Mouse (Mus musculus) hindlimb bud, embryonic 11.5 days (tissue): ENCODE results near the gene Stn1.

Source experiments
- DNase-seq: peaks from one replicate; pipeline ENCODE4 v3.0.0-alpha.2; 2012; ENCODE audit warnings: low read depth, low spot score; ENCODE audit errors: extremely low spot score

The Stn1 gene

DNA sequence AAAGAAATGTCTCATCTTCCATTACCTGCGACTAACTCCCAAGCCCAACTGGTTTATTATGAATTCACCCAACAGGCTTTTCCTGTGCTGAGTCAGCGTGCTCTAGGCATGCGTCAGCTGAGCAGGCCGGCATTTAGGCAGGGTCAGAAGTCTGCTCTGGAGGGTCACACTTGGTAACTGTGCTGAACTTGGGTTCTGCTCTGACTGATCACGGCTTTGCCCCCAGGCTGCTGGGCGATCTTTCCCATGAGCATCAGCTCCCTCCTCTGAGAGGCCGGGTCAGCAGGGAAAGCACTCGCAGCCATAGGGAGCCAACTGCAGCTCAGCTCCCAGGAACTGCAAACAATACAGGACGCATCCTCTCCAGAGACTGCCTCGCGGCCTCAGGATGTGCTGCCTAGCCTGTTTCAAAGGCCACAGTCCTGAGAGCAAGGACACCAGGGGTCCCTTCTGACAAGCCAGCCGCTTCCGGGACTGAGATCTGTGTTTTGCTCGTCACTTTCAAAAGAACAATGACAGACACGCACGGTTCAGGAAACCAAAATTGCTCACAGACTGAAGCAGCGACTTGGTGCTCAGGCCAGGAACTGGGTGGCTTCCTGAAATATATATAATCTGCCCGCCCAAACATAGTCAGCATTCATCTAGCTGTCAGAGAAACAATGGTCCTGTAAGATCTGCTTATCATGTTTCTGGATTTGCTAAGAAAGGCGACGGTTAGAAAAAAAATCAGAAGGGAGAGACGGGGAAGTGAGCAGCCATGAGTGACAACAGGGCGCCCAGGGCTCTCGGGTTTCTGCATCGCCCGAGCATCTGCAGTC is 26.6 kb downstream of the Stn1 start:
- DNase-seq, result no peak

DNA sequence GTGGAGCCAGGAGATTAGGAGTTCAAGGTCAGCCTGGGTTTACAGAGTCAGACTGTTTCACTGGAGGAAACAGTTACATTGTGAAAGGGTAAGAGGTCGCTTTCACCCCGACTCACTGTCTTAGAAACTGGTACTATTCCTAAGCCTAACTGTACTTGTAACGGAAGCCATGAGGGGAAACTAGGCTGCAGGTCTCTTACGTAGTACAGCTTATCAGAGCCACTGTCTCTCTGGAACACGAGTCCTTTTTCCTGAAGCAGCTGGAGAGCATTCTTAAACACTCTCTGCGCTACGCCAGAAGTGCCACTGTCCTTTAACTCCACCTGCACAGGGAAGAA is 27.2 kb downstream of the Stn1 start:
- DNase-seq, result no peak

- DNase-seq, result no peak
Measured at GRCm38 (mm10) chr19:47508771-47509281, 28.5 kb downstream of the Stn1 start.

GRCm38 (mm10) chr19:47508191-47508590 is 29.1 kb downstream of the Stn1 start:
- no peak for DNase-seq

GRCm38 (mm10) chr19:47507128-47508121 is 29.9 kb downstream of the Stn1 start:
- no peak for DNase-seq

DNA sequence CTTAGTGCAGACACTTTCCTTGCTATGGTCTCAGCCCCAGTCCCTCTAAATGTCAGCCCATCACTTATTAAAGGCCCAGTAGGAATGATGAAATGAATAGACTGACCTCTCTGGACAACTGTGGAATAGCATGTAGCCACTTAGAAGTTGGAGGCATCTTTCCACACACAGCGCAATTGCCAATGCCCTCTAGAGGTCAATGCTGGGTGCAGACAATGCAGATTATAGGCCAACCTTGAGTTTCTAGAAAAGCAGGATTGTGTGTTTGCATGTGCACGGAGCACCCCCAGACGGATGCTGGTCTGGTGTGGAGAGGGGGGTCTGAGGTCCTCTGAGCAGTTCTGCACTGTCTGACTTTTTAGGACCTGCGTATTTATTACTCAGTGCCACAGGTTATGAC is 33.7 kb downstream of the Stn1 start:
- DNase-seq, result no peak

DNA sequence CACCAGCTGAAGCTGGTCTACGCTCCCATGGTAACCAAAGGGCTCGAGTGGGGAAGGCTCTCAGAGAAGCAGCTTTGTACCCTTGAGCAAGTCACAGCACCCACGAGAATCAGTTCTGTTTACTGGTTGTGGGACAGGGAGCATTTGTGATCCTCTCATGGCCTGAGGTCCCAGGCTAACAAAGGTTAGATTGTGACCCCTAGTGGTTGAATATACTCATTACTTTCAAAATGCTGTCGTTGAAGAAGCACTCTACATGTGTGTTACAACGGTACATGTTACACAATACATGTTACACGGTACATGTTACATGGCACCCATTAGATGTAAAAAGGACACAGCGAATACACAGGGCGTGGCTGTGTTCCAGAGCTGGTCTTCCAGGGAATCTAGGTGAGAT is 34.7 kb downstream of the Stn1 start:
- peak; percentile 39 for DNase-seq

- DNase-seq, result no peak
Measured at GRCm38 (mm10) chr19:47500389-47501011, 36.8 kb downstream of the Stn1 start.

DNA sequence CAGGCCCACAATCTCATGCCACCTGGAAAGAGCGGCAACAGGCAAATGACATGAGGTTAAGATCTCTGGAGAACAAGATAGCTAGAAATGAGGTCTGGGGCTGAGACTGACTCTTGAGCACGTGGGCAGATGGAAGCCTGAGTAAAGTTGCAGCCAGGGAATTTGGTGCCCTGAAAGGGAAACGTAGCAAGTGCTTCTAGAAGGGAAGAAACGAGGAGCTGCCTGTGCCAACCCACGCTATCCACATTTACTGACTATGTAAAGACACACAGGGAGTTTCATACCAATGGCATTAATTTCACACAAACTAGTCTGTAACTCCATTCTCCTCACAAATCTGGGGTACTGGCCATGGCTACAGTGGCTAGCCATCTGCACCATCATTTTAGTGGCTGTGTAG is 37.5 kb downstream of the Stn1 start:
- DNase-seq, result no peak

DNA sequence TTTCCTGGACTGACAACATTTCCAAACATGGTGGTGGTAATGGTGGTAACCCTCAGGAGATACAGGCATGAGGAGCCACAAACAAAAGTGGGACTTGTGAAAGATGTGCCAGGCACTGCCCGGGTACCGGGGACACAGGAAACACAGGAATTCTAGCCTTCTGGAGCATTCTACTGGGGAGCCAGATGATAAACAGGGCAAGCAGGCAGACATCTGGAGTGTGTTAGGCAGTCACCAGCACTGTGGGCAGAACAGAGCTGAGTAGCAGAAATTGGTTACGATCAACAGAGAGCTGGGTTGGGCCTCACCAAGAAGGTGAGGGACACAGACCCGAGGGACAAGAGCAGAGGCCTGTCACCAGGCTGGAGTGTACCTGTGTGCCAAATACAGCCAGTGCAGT is 38.4 kb downstream of the Stn1 start:
- no peak for DNase-seq

DNA sequence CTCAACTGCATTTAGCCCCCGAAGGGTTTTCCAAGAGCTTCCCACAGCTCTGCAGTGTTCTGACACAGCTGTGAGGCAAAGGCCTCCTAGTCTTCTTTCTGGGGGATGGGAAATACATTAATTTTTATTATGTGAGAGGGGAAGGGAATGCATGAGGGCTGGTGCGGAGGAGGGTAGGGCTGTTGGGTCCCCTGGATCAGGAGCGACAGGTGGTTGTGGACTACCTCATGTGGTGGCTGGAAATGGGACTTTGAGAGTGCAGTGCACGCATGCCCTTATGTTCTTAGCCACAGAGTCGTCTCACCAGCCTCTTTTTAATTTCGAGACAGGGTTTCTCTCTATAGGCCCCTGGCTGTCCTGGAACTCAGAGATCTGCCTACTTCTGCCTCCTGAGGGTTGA is 39.6 kb downstream of the Stn1 start:
- DNase-seq, result no peak

DNA sequence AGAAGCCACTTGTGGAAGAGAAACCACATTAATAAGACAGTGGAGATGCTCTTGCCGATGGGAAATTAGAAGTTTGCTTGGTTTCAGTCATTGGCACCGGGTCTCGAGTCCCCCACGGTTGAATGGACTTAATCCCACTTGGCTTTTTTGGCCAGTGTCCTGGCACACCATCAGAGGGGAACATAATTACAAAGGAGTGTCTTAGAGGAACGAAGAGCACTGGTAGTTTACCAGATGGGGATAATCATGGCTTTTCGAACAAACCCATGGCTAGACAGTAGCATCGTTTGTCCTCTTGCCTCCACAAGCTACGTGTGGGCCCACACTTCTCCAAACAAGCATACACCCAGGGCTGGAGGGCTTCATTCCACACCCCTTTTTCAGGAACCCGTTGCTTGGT is 40.0 kb downstream of the Stn1 start:
- no peak for DNase-seq

- no peak for DNase-seq
Measured at GRCm38 (mm10) chr19:47493017-47493997, 44.0 kb downstream of the Stn1 start.

- no peak for DNase-seq
Measured at GRCm38 (mm10) chr19:47492422-47492821, 44.9 kb downstream of the Stn1 start.

DNA sequence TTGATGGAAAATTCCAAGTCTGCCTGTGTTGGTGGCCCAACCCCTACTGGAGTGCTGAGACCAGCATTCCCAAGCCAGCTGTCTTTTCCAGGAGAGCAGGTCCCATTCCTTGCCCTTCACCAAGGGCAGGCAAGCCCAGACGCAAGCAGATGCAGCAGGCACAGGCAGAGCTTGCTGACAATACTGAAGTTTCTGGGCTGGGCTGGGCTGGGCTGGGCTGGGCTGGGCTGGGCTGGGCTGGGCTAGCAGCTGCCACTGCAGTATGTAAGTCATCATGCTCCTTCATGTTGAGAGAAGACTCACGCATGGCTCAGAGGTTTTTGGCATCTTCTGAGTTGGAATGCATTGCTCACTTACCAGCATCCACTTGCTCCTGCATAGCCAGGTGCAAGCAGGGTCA is 45.5 kb downstream of the Stn1 start:
- no peak for DNase-seq

DNA sequence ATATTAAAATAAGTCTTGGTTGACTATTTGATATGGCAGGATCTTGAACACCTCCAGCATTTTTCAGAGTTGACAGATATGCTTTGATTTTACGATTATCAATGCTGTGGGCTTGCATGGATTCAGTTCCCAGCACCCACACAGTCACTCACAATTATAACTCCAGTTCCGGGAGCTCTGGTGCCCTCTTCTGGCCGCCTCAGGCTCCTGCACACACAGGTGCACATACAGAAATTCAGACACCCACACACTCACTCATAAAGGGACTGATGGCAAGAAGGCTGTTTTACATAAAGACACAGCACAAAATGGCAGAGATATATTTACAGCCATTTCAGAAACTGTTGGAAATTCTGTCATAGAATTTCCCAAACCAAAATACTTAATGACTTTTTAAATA is 48.1 kb downstream of the Stn1 start:
- no peak for DNase-seq

DNA sequence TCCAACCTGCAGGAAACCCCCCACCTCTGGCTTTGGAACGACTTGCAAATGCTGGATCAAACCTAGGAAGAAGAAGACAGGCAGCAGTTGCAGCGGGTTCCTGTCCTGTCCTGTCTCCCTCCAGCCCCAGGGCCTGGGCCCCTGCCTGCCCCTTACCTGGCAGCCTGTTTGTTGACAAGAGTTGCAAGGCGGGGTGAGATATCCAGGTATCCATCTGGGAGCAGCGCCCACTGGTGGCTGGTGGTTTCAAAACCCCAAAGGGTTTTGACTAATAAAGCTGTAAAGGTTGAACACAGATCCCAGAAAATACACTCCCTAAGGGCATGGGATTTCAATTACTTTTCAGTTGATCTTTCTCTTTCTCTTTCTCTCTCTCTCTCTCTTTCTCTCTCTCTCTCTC is 49.1 kb downstream of the Stn1 start:
- DNase-seq, result no peak

DNA sequence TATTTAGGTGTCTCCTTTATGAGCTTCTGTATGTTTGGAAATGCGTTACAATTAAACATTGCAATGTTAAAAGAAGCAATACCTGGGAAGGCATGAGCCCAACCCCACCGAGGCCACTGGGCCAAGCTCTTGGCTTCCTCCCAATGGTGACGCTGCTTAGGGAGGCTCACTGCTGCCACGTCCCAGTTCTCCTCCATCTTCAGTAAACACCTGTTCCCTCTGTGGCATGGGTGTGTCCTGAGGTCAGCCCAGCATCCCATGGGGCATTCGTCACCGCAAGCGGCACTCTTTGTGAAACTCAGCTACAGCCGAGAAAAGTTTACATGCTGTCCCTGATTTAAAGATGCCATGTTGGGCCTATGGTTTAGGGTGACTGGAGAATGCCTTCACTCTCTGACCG is 49.7 kb downstream of the Stn1 start:
- no peak for DNase-seq

DNA sequence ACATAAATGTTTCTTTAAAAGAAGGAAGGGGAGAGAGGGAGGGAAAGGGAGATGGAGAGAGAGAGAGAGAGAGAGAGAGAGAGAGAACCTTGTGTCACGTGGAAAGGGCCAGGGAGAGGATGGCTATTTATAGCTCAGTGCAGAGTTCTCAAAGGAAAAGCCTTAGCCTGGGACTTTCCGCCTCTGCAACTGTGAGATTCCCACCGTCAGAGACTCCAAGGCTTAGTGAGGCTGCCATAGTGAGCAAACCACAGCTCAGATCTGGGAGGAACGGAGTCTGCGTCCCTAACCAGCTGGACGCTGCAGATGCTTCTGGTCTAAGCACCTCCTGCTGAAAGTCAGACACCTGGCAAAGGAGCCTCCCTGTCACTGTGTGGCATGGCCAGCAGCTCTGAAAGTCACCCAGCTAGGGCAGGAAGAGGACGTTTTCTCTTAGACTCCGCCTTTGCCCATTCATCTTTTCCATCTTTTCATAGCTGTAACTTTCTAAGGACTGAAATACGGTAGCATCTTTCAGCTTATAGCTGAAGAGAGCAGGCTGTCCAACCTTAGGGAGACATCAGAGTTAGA is 51.2 kb downstream of the Stn1 start:
- DNase-seq, result no peak

DNA sequence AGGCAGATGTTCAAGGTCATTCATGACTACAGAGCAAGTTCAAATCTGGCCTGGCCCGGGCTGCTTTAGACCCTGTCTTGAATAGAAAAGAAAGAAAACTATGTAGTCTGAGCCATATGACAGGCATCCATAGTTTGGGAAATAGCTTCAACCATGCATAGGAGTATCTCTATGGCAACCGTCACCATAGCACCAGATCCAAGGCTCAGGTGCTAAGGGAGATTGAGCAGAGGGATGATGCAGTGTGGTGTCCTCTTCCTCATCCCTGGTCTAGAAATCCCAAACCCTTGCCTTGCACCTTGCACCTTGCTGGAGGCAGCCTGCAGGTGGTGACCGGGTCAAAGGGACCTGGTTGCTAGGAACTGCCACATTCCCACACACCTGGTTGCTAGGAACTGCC is 53.2 kb downstream of the Stn1 start:
- DNase-seq, result no peak
